Mouse (Mus musculus): Measurements from ENCODE around the gene Ces3b. TPM values are rescaled to one million over a fixed set of nuclear protein-coding genes. Genes with fewer than 3 reads are reported as not detected.
"Not testable (repeated sequence)": the region's sequence is repeated elsewhere in the genome, so short reads cannot be mapped to it uniquely, and the experiment has no call there.

The Ces3b gene
- 0.18 TPM in 1 of 2 replicates, not detected in the other for polyA plus RNA-seq (2012; rRNA removed)

GRCm38 (mm10) chr8:105083449-105084050 lies at the start of gene Ces3b:
Gene Ces3b, plus strand, starts transcription at chr8:105083753.
- H3K36me3 ChIP-seq (ENCODE audit: control insufficient read depth, insufficient read depth, low read length): no peaks in the 10 kb centered on the region
- WGBS: 33% methylated on average over 7 of the region's 7 CpGs
- H3K4me3 ChIP-seq (ENCODE audit: low read depth, low read length): no peak within 1 kb of the TSS
- no peaks in the 10 kb centered on the region for H3K27me3 ChIP-seq (ENCODE audit: control insufficient read depth, insufficient read depth, low read length)
- no peak within 1 kb of the TSS for H3K27ac ChIP-seq (ENCODE audit: insufficient read depth, low read depth, low read length)
- H3K4me1 ChIP-seq (ENCODE audit: control insufficient read depth, insufficient read depth, insufficient read length, low read length): peaks cover 9% of the 10 kb centered on the region; the same call in 1 of the 2 replicates
- no peak for TF ChIP-seq CTCF (IDR thresholded peaks at IDR 0.05; ENCODE audit: extremely low read depth, insufficient read length, insufficient replicate concordance, low read depth, low read length)
- no peak for TF ChIP-seq POLR2A (IDR thresholded peaks at IDR 0.05; ENCODE audit: low read depth, low read length)

GRCm38 (mm10) chr8:105043510-105043909 lies 40.0 kb upstream of the Ces3b start:
- WGBS: 19% methylated on average over 1 of the region's 1 CpGs
- no peak overlapping the region for H3K4me3 ChIP-seq (ENCODE audit: low read depth, low read length)

GRCm38 (mm10) chr8:105045824-105046401 lies 37.6 kb upstream of the Ces3b start:
- Histone ChIP-seq H3K4me3 (ENCODE audit: low read depth, low read length) (no peak overlapping the region), H3K27ac (ENCODE audit: insufficient read depth, low read depth, low read length) (peak overlapping the region; percentile 66), H3K36me3 (ENCODE audit: control insufficient read depth, insufficient read depth, low read length) (no peaks in the 10 kb centered on the region), H3K4me1 (ENCODE audit: control insufficient read depth, insufficient read depth, insufficient read length, low read length) (peaks cover 15% of the 10 kb centered on the region; the same call in 1 of the 2 replicates), H3K27me3 (ENCODE audit: control insufficient read depth, insufficient read depth, low read length) (no peaks in the 10 kb centered on the region)
- WGBS: 32% methylated on average over 3 of the region's 3 CpGs
- TF ChIP-seq POLR2A (IDR thresholded peaks at IDR 0.05; ENCODE audit: low read depth, low read length) (no peak), CTCF (IDR thresholded peaks at IDR 0.05; ENCODE audit: extremely low read depth, insufficient read length, insufficient replicate concordance, low read depth, low read length) (no peak)

More at GRCm38 (mm10) chr8:105043510-105043909, 40.0 kb upstream of the Ces3b start:
- TF ChIP-seq POLR2A (IDR thresholded peaks at IDR 0.05; ENCODE audit: low read depth, low read length) (no peak), CTCF (IDR thresholded peaks at IDR 0.05; ENCODE audit: extremely low read depth, insufficient read length, insufficient replicate concordance, low read depth, low read length) (no peak)
- no peaks in the 10 kb centered on the region for H3K36me3 ChIP-seq (ENCODE audit: control insufficient read depth, insufficient read depth, low read length)
- peaks cover 12% of the 10 kb centered on the region; the same call in 1 of the 2 replicates for H3K4me1 ChIP-seq (ENCODE audit: control insufficient read depth, insufficient read depth, insufficient read length, low read length)
- no peaks in the 10 kb centered on the region for H3K27me3 ChIP-seq (ENCODE audit: control insufficient read depth, insufficient read depth, low read length)
- no peak overlapping the region for H3K27ac ChIP-seq (ENCODE audit: insufficient read depth, low read depth, low read length)

GRCm38 (mm10) chr8:105048371-105048854 lies 35.1 kb upstream of the Ces3b start, which contains the start of gene Ces3a:
Gene Ces3a, plus strand, starts transcription at chr8:105048601.
- WGBS: 36% methylated on average over 3 of the region's 3 CpGs
- no peak within 1 kb of the TSS for H3K4me3 ChIP-seq (ENCODE audit: low read depth, low read length)

GRCm38 (mm10) chr8:105056211-105056610 lies 27.3 kb upstream of the Ces3b start:
- TF ChIP-seq POLR2A (IDR thresholded peaks at IDR 0.05; ENCODE audit: low read depth, low read length) (no peak), CTCF (IDR thresholded peaks at IDR 0.05; ENCODE audit: extremely low read depth, insufficient read length, insufficient replicate concordance, low read depth, low read length) (no peak)
- H3K27ac ChIP-seq (ENCODE audit: insufficient read depth, low read depth, low read length): no peak overlapping the region
- no peaks in the 10 kb centered on the region for H3K4me1 ChIP-seq (ENCODE audit: control insufficient read depth, insufficient read depth, insufficient read length, low read length)
- H3K27me3 ChIP-seq (ENCODE audit: control insufficient read depth, insufficient read depth, low read length): no peaks in the 10 kb centered on the region
- no peaks in the 10 kb centered on the region for H3K36me3 ChIP-seq (ENCODE audit: control insufficient read depth, insufficient read depth, low read length)
- no peak overlapping the region for H3K4me3 ChIP-seq (ENCODE audit: low read depth, low read length)
- 94% methylated on average over 4 of the region's 4 CpGs for WGBS

More at GRCm38 (mm10) chr8:105048371-105048854, 35.1 kb upstream of the Ces3b start, which contains the start of gene Ces3a:
- Histone ChIP-seq H3K36me3 (ENCODE audit: control insufficient read depth, insufficient read depth, low read length) (no peaks in the 10 kb centered on the region), H3K27me3 (ENCODE audit: control insufficient read depth, insufficient read depth, low read length) (no peaks in the 10 kb centered on the region), H3K27ac (ENCODE audit: insufficient read depth, low read depth, low read length) (no peak within 1 kb of the TSS), H3K4me1 (ENCODE audit: control insufficient read depth, insufficient read depth, insufficient read length, low read length) (peaks cover 16% of the 10 kb centered on the region; the same call in 1 of the 2 replicates)
- TF ChIP-seq CTCF (IDR thresholded peaks at IDR 0.05; ENCODE audit: extremely low read depth, insufficient read length, insufficient replicate concordance, low read depth, low read length) (no peak), POLR2A (IDR thresholded peaks at IDR 0.05; ENCODE audit: low read depth, low read length) (no peak)

GRCm38 (mm10) chr8:105060056-105060455 lies 23.5 kb upstream of the Ces3b start:
- Histone ChIP-seq H3K4me1 (ENCODE audit: control insufficient read depth, insufficient read depth, insufficient read length, low read length) (no peaks in the 10 kb centered on the region), H3K4me3 (ENCODE audit: low read depth, low read length) (no peak overlapping the region), H3K27ac (ENCODE audit: insufficient read depth, low read depth, low read length) (no peak overlapping the region), H3K27me3 (ENCODE audit: control insufficient read depth, insufficient read depth, low read length) (no peaks in the 10 kb centered on the region), H3K36me3 (ENCODE audit: control insufficient read depth, insufficient read depth, low read length) (no peaks in the 10 kb centered on the region)
- no peak for TF ChIP-seq CTCF (IDR thresholded peaks at IDR 0.05; ENCODE audit: extremely low read depth, insufficient read length, insufficient replicate concordance, low read depth, low read length)
- TF ChIP-seq POLR2A (IDR thresholded peaks at IDR 0.05; ENCODE audit: low read depth, low read length): no peak

- no peaks in the 10 kb centered on the region for H3K4me1 ChIP-seq (ENCODE audit: control insufficient read depth, insufficient read depth, insufficient read length, low read length)
- H3K36me3 ChIP-seq (ENCODE audit: control insufficient read depth, insufficient read depth, low read length): no peaks in the 10 kb centered on the region
- WGBS: 9% methylated on average over 1 of the region's 1 CpGs
- H3K27me3 ChIP-seq (ENCODE audit: control insufficient read depth, insufficient read depth, low read length): no peaks in the 10 kb centered on the region
- H3K27ac ChIP-seq (ENCODE audit: insufficient read depth, low read depth, low read length): no peak overlapping the region
- H3K4me3 ChIP-seq (ENCODE audit: low read depth, low read length): no peak overlapping the region
- peak; percentile 71; the same call in 1 of the 2 replicates for TF ChIP-seq CTCF (IDR thresholded peaks at IDR 0.05; ENCODE audit: extremely low read depth, insufficient read length, insufficient replicate concordance, low read depth, low read length)
- no peak for TF ChIP-seq POLR2A (IDR thresholded peaks at IDR 0.05; ENCODE audit: low read depth, low read length)
Measured at GRCm38 (mm10) chr8:105066761-105067160, 16.8 kb upstream of the Ces3b start.

- 49% methylated on average over 7 of the region's 7 CpGs for WGBS
- H3K27me3 ChIP-seq (ENCODE audit: control insufficient read depth, insufficient read depth, low read length); H3K27ac ChIP-seq (ENCODE audit: insufficient read depth, low read depth, low read length); H3K36me3 ChIP-seq (ENCODE audit: control insufficient read depth, insufficient read depth, low read length); H3K4me1 ChIP-seq (ENCODE audit: control insufficient read depth, insufficient read depth, insufficient read length, low read length); H3K4me3 ChIP-seq (ENCODE audit: low read depth, low read length): not testable (repeated sequence)
Measured at GRCm38 (mm10) chr8:105067905-105068304, 15.6 kb upstream of the Ces3b start.

All from small intestine, adult 2 months (tissue).